ENCODE assay signal across 9 mouse cellular contexts in the genomic region with DNA sequence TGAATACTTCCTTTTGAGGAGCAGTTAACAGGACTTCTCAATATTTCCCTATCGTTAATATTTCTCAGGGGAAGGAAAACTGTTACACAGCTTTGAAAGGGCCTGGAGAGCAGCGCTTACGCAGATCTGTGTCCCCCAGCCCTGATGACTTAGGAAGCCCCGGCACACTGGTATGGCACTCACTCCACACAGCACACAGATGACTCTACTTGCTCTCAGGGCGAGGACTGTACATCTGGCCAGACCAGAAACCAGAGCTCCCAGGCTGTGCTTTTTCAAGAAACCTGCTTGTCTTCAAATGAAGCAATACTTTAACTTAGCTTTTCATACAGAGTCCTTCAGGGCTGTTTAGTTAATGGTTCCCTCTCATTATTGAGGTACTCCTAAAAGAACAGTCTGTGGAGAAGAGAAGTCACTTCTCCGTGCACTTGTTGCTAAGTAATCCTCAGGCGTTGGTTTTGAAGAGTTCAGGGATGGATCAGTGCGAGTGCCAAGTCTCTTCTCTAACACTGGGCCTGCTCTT. TPM values are rescaled to one million over a fixed set of nuclear protein-coding genes. Genes with fewer than 3 reads are reported as not detected.
DNase-seq lines count a peak whose midpoint lies in the region; ATAC-seq and TF ChIP-seq lines count a peak whose summit lies in the region.
"Had no signal": no experiment of that assay in that cellular context is flagged by ENCODE, and none has a peak within 500 bp of the region (broad histone marks: within the 10 kb centered on the region; RNA-seq: fewer than 3 reads in every experiment).

No protein-coding gene starts in this region.

- no peaks in the 10 kb centered on the region for H3K9me3 ChIP-seq in embryonic facial prominence, embryonic 15.5 days (replicated peaks)
- H3K9me3 ChIP-seq in kidney, embryonic 15.5 days (replicated peaks), result no peaks in the 10 kb centered on the region

- H3K27me3 ChIP-seq in kidney, adult 2 months (replicated peaks; ENCODE audit: control insufficient read depth, insufficient read depth, low read length), result no peaks in the 10 kb centered on the region
- H3K27me3 ChIP-seq in embryonic facial prominence, embryonic 15.5 days, result no peaks in the 10 kb centered on the region
- H3K27me3 ChIP-seq in kidney, embryonic 15.5 days, result no peaks in the 10 kb centered on the region

- peak overlapping the region; percentile 95 for H3K27ac ChIP-seq in kidney, adult 2 months (ENCODE audit: insufficient read depth, low read depth, low read length)
- peak overlapping the region; percentile 71 for H3K27ac ChIP-seq in embryonic facial prominence, embryonic 15.5 days (replicated peaks)
- peak overlapping the region; percentile 98 for H3K27ac ChIP-seq in kidney, embryonic 15.5 days

- H3K4me1 ChIP-seq in kidney, adult 2 months (ENCODE audit: control insufficient read depth, insufficient read depth, low read length), result peaks cover 25% of the 10 kb centered on the region
- peaks cover 84% of the 10 kb centered on the region for H3K4me1 ChIP-seq in embryonic facial prominence, embryonic 15.5 days
- H3K4me1 ChIP-seq in kidney, embryonic 15.5 days, result peaks cover 82% of the 10 kb centered on the region

- H3K36me3 ChIP-seq in kidney, adult 2 months (ENCODE audit: control insufficient read depth, insufficient read depth, low read length), result peaks cover 13% of the 10 kb centered on the region; the same call in 1 of the 2 replicates
- no peaks in the 10 kb centered on the region for H3K36me3 ChIP-seq in embryonic facial prominence, embryonic 15.5 days
- H3K36me3 ChIP-seq in kidney, embryonic 15.5 days, result peaks cover under 1% of the 10 kb centered on the region; the same call in 1 of the 2 replicates

- peak overlapping the region; percentile 88 for H3K4me2 ChIP-seq in embryonic facial prominence, embryonic 15.5 days (replicated peaks)
- peak overlapping the region; percentile 89 for H3K4me2 ChIP-seq in kidney, embryonic 15.5 days

- H3K4me3 ChIP-seq in kidney, adult 2 months (ENCODE audit: insufficient read depth, low read depth, low read length), result peak overlapping the region; percentile 66
- peak overlapping the region; percentile 91 for H3K4me3 ChIP-seq in embryonic facial prominence, embryonic 15.5 days (replicated peaks)
- H3K4me3 ChIP-seq in kidney, embryonic 15.5 days (replicated peaks), result peak overlapping the region; percentile 84
- H3K4me3 ChIP-seq: erythroblast, embryonic 14.5 days had no signal

- no peak for TF ChIP-seq CTCF in kidney, adult 2 months (conservative IDR thresholded peaks at IDR 0.05; ENCODE audit: insufficient read depth, insufficient read length, low read depth, low read length)

- ATAC-seq in embryonic facial prominence, embryonic 15.5 days (ENCODE audit: insufficient number of reproducible peaks, low FRiP score, low TSS enrichment, low read depth), result no peak
- ATAC-seq in kidney, embryonic 15.5 days (replicated peaks; ENCODE audit: low FRiP score), result no peak
- ATAC-seq in erythroid progenitor cell, adult 5-6 weeks (replicated peaks; ENCODE audit: low FRiP score, poor library complexity, severe bottlenecking), result no peak

- no peak overlapping the region; the same call in 1 of the 2 replicates for H3K9ac ChIP-seq in embryonic facial prominence, embryonic 15.5 days
- 0 out of 2 replicates have a peak overlapping the region, but pooled peaks have one; percentile 15 for H3K9ac ChIP-seq in kidney, embryonic 15.5 days

- DNase-seq in kidney, adult 2 months, result peak; percentile 25
- DNase-seq in kidney, postnatal 14 days, result no peak
- DNase-seq in naive thymus-derived CD4-positive, alpha-beta T cell, adult 2 months (ENCODE audit: low read depth), result peak; percentile 13
- no peak for DNase-seq in embryo, embryonic 9.5 days (ENCODE audit: extremely low spot score)
- DNase-seq in frontal cortex, adult 2 months (ENCODE audit: extremely low spot score in 1 of 2, low spot score in 1 of 2), result no peak

- WGBS in kidney, adult 2 months, result 28% methylated on average over 8 of the region's 8 CpGs
- 51% methylated on average over 8 of the region's 8 CpGs for WGBS in embryonic facial prominence, embryonic 15.5 days
- 65% methylated on average over 8 of the region's 8 CpGs for WGBS in kidney, embryonic 15.5 days

- TF ChIP-seq POLR2A in kidney, adult 2 months (IDR thresholded peaks at IDR 0.05; ENCODE audit: low read depth, low read length), result peak; percentile 7

RNA-seq across cellular contexts. Expression of a gene that starts 3.4 kb away (rescaled TPM):
- polyA plus RNA-seq in kidney, adult 2 months (2012; rRNA removed), result 2,267 and 2,428 TPM in 2 replicates
- 116 and 123 TPM in 2 replicates for polyA plus RNA-seq in embryonic facial prominence, embryonic 15.5 days (2015; fragmentation: Nextera tagmentation; extraction: Ambion mirVana)
- 220 and 247 TPM in 2 replicates for polyA plus RNA-seq in kidney, embryonic 15.5 days (2015; fragmentation: Nextera tagmentation; extraction: Ambion mirVana)
- total RNA-seq in erythroid progenitor cell, adult 5-6 weeks (2015; ENCODE audit: low replicate concordance), result 54.1 and 59.9 TPM in 2 replicates
- total RNA-seq in erythroid progenitor cell, adult 5-6 weeks (2017; ENCODE audit: low replicate concordance), result 55.7 and 67.4 TPM in 2 replicates
- 503 and 558 TPM in 2 replicates for polyA plus RNA-seq in frontal cortex, adult 2 months (2012; rRNA removed)

Comparison
In these comparisons a context has a peak if more than half of its experiments do, and no peak if none do; other contexts are left out.
1. DNase-seq: peak in kidney, adult 2 months (single experiment) and naive thymus-derived CD4-positive, alpha-beta T cell, adult 2 months (single experiment); none in kidney, postnatal 14 days (single experiment), embryo, embryonic 9.5 days (single experiment) and frontal cortex, adult 2 months (0 of 2).
2. Peak in every context shown above with its lines, with median percentiles within 50 percentile points of each other: H3K27ac ChIP-seq and H3K4me3 ChIP-seq.